ENCODE assay signal across 10 mouse cellular contexts in genomic region chr7:132262696-132263095, GRCm38 (mm10). TPM values are rescaled to one million over a fixed set of nuclear protein-coding genes. Genes with fewer than 3 reads are reported as not detected.
DNase-seq lines count a peak whose midpoint lies in the region; ATAC-seq lines count a peak whose summit lies in the region.
"Had no signal": no experiment of that assay in that cellular context is flagged by ENCODE, and none has a peak within 500 bp of the region (broad histone marks: within the 10 kb centered on the region; RNA-seq: fewer than 3 reads in every experiment).

No protein-coding gene starts in this region.

- peak; percentile 93 for DNase-seq in heart, adult 11 months
- DNase-seq in heart, postnatal 36 days: no peak
- peak; percentile 45 for DNase-seq in liver, embryonic 13.5 days
- DNase-seq in kidney, adult 18-20 months: no peak
- DNase-seq in kidney, postnatal 10 days: no peak
- no peak for DNase-seq in adrenal gland, postnatal 4 days (ENCODE audit: low spot score in 2 of 2)
- DNase-seq: adrenal gland, postnatal 14 days had no signal

- H3K27me3 ChIP-seq in embryonic facial prominence, embryonic 13.5 days: no peaks in the 10 kb centered on the region
- H3K27me3 ChIP-seq in liver, embryonic 13.5 days: no peaks in the 10 kb centered on the region
- H3K27me3 ChIP-seq in neural tube, embryonic 14.5 days (ENCODE audit: control insufficient read depth, insufficient read depth, low read length): no peaks in the 10 kb centered on the region

- intact Hi-C loops in heart, postnatal 36 days (cut with DNase I): no loop called here

- peaks cover 11% of the 10 kb centered on the region for H3K4me1 ChIP-seq in embryonic facial prominence, embryonic 13.5 days
- H3K4me1 ChIP-seq in liver, embryonic 13.5 days (replicated peaks): peaks cover 55% of the 10 kb centered on the region
- peaks cover 12% of the 10 kb centered on the region; the same call in 1 of the 2 replicates for H3K4me1 ChIP-seq in neural tube, embryonic 14.5 days (ENCODE audit: control insufficient read depth, insufficient read depth, low read length)

- H3K4me2 ChIP-seq in embryonic facial prominence, embryonic 13.5 days: no peak overlapping the region
- H3K4me2 ChIP-seq in liver, embryonic 13.5 days: peak overlapping the region; percentile 51
- H3K4me2 ChIP-seq in neural tube, embryonic 14.5 days (ENCODE audit: low read depth, low read length): no peak overlapping the region

- ATAC-seq in embryonic facial prominence, embryonic 13.5 days (ENCODE audit: insufficient number of reproducible peaks, insufficient read depth, low FRiP score, low TSS enrichment, low read depth): no peak
- ATAC-seq in liver, embryonic 13.5 days (ENCODE audit: low read depth): peak; percentile 73
- ATAC-seq in neural tube, embryonic 14.5 days (ENCODE audit: low read depth): peak; percentile 12; the same call in 1 of the 2 replicates
- ATAC-seq: inflammation-experienced regulatory T-cells, adult 6 months had no signal

- H3K9me3 ChIP-seq in embryonic facial prominence, embryonic 13.5 days: no peaks in the 10 kb centered on the region
- H3K9me3 ChIP-seq in liver, embryonic 13.5 days (replicated peaks): no peaks in the 10 kb centered on the region
- no peaks in the 10 kb centered on the region for H3K9me3 ChIP-seq in neural tube, embryonic 14.5 days (ENCODE audit: control insufficient read depth, low read length)

- no peak overlapping the region for H3K4me3 ChIP-seq in embryonic facial prominence, embryonic 13.5 days
- H3K4me3 ChIP-seq in liver, embryonic 13.5 days (replicated peaks): peak overlapping the region; percentile 33
- no peak overlapping the region for H3K4me3 ChIP-seq in neural tube, embryonic 14.5 days (ENCODE audit: low read depth, low read length)

- 0 out of 2 replicates have a peak overlapping the region, but pooled peaks have one; percentile 7 for H3K27ac ChIP-seq in embryonic facial prominence, embryonic 13.5 days
- H3K27ac ChIP-seq in liver, embryonic 13.5 days: peak overlapping the region; percentile 67
- H3K27ac ChIP-seq in neural tube, embryonic 14.5 days (ENCODE audit: low read depth, low read length): no peak overlapping the region

- WGBS in embryonic facial prominence, embryonic 13.5 days: 43% methylated on average over 6 of the region's 6 CpGs
- 44% methylated on average over 6 of the region's 6 CpGs for WGBS in liver, embryonic 13.5 days (ENCODE audit: insufficient replicate concordance)
- WGBS in neural tube, embryonic 14.5 days: 18% methylated on average over 6 of the region's 6 CpGs

- peak overlapping the region; percentile 16; the same call in 1 of the 2 replicates for H3K9ac ChIP-seq in embryonic facial prominence, embryonic 13.5 days
- peak overlapping the region; percentile 28; the same call in 1 of the 2 replicates for H3K9ac ChIP-seq in liver, embryonic 13.5 days
- H3K9ac ChIP-seq in neural tube, embryonic 14.5 days (replicated peaks; ENCODE audit: low read depth, low read length): no peak overlapping the region

- H3K36me3 ChIP-seq in embryonic facial prominence, embryonic 13.5 days: peaks cover 57% of the 10 kb centered on the region
- H3K36me3 ChIP-seq in liver, embryonic 13.5 days: no peaks in the 10 kb centered on the region; the same call in 1 of the 2 replicates
- peaks cover 5% of the 10 kb centered on the region; the same call in 1 of the 2 replicates for H3K36me3 ChIP-seq in neural tube, embryonic 14.5 days (ENCODE audit: control insufficient read depth, insufficient read depth, low read length)

RNA-seq across cellular contexts. Expression of gene Chst15, which starts 54.3 kb away (rescaled TPM):
- total RNA-seq in heart, postnatal 36 days (2021): 1 to 10 TPM; 8.3 to 9.2 TPM
- polyA plus RNA-seq in embryonic facial prominence, embryonic 13.5 days (2015; fragmentation: Nextera tagmentation; extraction: Ambion mirVana): 30.2 and 30.4 TPM in 2 replicates
- polyA plus RNA-seq in liver, embryonic 13.5 days (2015; fragmentation: Nextera tagmentation; extraction: Ambion mirVana): 4.6 and 5.5 TPM in 2 replicates
- 16.7 and 20.7 TPM in 2 replicates for polyA plus RNA-seq in neural tube, embryonic 14.5 days (2014; fragmentation: Nextera tagmentation; extraction: Ambion mirVana)
- 10 to 100 TPM; 47.3 to 48.6 TPM for total RNA-seq in adrenal gland, postnatal 4 days (2021)

Comparison
In these comparisons a context has a peak if more than half of its experiments do, and no peak if none do; other contexts are left out.
1. DNase-seq: peak in heart, adult 11 months (single experiment) and liver, embryonic 13.5 days (single experiment); none in heart, postnatal 36 days (0 of 2), kidney, adult 18-20 months (single experiment), kidney, postnatal 10 days (single experiment) and adrenal gland, postnatal 4 days (0 of 2).